Mouse (Mus musculus) brown adipose tissue, adult 24 weeks (tissue): Measurements from ENCODE around the gene Calcoco2. TPM values are rescaled to one million over a fixed set of nuclear protein-coding genes. Genes with fewer than 3 reads are reported as not detected.
A peak's percentile ranks its signal among the peaks of the same experiment; 100 is the strongest.
"Not testable (repeated sequence)": the region's sequence is repeated elsewhere in the genome, so short reads cannot be mapped to it uniquely, and the experiment has no call there.

Experiments used
- H3K27ac ChIP-seq: fragments of 200-500 bp; replicated peaks from 2 replicates; pipeline ENCODE4 v1.5.1; 2012; ENCODE audit warnings: low read depth, mild to moderate bottlenecking, low read length
- H3K4me1 ChIP-seq: fragments of 200-500 bp; 2 replicates; pipeline ENCODE4 v1.6.1; 2012; ENCODE audit warnings: low read length, mixed read lengths; ENCODE audit not compliant: control insufficient read depth, insufficient read depth, insufficient read length
- H3K4me3 ChIP-seq: fragments of 200-500 bp; 2 replicates; pipeline ENCODE4 v1.5.1; 2012; ENCODE audit warnings: low read depth, mild to moderate bottlenecking, low read length, moderate library complexity; ENCODE audit not compliant: insufficient read depth
- polyA plus RNA-seq: library from polyadenylated mRNA; stranded (reverse); fragments of >200 nt; gene quantifications from 2 replicates; pipeline ENCODE4 v1.2.4, GENCODE M21; 2012; ENCODE audit not compliant: missing spikeins, insufficient read depth, insufficient read length

The Calcoco2 gene
- polyA plus RNA-seq, result not detected in 2 replicates

DNA sequence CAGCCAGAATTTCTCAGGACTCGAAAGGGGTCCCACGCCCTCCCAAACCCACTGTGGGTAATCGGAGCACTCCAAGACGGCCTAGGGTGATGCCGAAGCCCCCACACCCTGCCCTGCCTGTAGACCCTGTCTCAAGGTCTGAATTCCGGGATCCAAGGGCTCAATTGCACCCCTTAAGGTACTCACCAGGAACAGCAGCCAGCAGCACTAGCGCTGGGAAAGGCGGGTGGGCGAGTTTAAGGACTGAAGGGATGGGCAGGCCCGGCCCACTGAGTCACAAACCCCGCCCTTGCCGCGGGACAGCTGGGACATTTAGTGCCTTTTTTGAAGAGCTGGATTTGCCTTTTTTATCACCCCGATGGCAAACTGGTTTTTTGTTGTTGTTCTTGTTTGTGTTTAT lies at the start of gene Calcoco2:
TSS of gene Calcoco2 (minus strand) at position 214 of the 400 bp plus-strand sequence.
- Histone ChIP-seq H3K27ac (no peak within 1 kb of the TSS), H3K4me1 (no peaks in the 10 kb centered on the region), H3K4me3 (no peak within 1 kb of the TSS)

- no peak overlapping the region for H3K4me3 ChIP-seq
- no peak overlapping the region for H3K27ac ChIP-seq
- no peaks in the 10 kb centered on the region for H3K4me1 ChIP-seq
Observed at GRCm38 (mm10) chr11:96147471-96147870, 35.7 kb upstream of the Calcoco2 start.

GRCm38 (mm10) chr11:96145622-96146270 lies 34.0 kb upstream of the Calcoco2 start:
- Histone ChIP-seq H3K4me3 (no peak overlapping the region), H3K4me1 (no peaks in the 10 kb centered on the region), H3K27ac (no peak overlapping the region)

DNA sequence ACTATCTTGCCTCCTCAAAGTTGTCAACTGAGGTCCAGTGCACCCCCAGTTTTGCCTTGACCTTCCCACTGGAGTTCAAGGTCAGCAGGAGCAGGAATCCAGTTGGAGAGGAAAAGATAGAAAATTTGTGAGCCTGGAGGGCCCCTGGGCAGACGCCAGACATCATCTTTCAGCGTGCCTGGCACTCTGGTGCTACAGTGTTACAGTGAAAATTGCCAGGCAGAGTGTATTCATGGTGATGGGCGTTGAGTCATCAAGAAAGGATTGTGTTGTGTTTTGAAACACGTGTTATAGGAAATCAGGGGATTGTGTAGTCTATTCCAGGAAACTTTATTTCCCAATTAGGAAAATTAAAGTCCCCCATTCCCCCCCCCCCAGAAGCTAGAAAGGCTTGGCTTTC lies 32.0 kb upstream of the Calcoco2 start:
- H3K4me3 ChIP-seq, result no peak overlapping the region
- H3K27ac ChIP-seq, result no peak overlapping the region
- H3K4me1 ChIP-seq, result no peaks in the 10 kb centered on the region

DNA sequence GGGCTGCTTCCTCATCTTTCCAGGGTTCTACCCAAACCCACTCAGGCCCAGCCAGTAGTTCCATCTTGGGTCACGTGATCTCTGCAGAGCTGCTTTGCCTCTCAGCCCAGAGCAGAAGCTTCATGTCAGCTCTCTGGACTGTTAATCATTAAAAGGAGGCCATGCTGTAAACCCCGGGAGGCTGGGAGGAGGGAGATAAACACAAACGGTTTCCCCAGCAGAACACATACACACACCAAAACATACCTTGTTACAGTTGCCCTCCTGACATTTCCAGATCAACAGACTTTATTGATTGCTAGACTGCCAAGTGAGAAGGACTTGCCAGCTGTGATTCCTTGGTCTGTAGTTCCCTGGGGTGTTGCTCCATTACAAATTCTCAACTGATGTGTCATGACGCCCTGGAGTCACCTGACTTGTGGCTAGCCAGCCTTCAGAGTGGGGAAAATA lies 29.0 kb upstream of the Calcoco2 start:
- no peaks in the 10 kb centered on the region for H3K4me1 ChIP-seq
- no peak overlapping the region for H3K27ac ChIP-seq

GRCm38 (mm10) chr11:96135847-96136246 lies 24.1 kb upstream of the Calcoco2 start:
- no peaks in the 10 kb centered on the region for H3K4me1 ChIP-seq
- no peak overlapping the region for H3K4me3 ChIP-seq
- H3K27ac ChIP-seq, result no peak overlapping the region

More for the DNA sequence above, 29.0 kb upstream of the Calcoco2 start:
- no peak overlapping the region for H3K4me3 ChIP-seq

- no peaks in the 10 kb centered on the region for H3K4me1 ChIP-seq
- no peak within 1 kb of the TSS for H3K4me3 ChIP-seq
Observed at GRCm38 (mm10) chr11:96133239-96133865, 21.6 kb upstream of the Calcoco2 start, which contains the start of gene Ttll6. TSS of gene Ttll6 (plus strand) at chr11:96133786.

GRCm38 (mm10) chr11:96130606-96131005 lies 18.8 kb upstream of the Calcoco2 start:
- H3K4me3 ChIP-seq, result no peak overlapping the region
- no peak overlapping the region for H3K27ac ChIP-seq
- no peaks in the 10 kb centered on the region for H3K4me1 ChIP-seq

More at GRCm38 (mm10) chr11:96133239-96133865, 21.6 kb upstream of the Calcoco2 start, which contains the start of gene Ttll6:
- no peak within 1 kb of the TSS for H3K27ac ChIP-seq

DNA sequence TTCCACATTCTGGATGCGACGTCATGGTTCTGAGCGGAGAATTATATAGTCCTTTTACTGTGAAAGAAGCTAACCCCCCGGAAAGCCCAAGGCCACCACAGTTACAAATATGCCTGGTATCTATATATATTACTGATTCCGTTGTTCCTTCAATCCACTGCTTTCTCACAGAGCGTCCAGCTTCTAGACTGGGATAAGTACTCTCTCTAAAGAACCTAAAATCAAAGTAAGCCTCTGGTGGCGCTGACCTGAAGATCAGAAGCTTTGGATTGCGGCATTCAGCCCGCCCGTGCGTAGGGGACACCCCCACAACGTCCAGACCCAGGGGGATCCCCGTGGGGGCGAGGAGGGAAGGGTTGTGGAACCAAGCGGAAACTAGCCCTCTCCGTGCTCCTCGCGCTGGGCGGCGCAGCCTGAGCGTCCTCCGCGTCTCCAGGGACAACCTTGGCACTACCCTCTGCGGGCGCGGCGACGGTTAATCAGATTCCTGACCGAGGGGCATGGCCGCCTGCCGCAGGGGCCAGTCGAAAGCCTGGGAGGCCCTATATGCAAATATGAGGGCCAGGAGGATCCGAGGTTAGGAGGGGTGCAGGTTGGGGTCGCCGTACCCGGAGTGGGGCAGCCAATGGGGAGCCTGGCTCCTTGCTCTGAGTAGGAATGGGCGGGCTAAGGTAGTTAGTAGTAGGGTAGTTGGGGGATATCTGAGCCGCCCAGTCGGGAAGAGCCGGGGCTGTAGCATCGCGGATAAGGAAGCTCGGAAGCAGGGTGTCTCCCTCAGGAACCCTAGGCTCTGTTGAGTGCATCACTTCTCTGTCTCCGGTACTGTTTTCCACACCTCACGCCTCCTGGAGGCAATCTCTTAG lies 12.5 kb upstream of the Calcoco2 start:
- Histone ChIP-seq H3K27ac (no peak overlapping the region), H3K4me1 (no peaks in the 10 kb centered on the region), H3K4me3 (peak overlapping the region; percentile 11; the same call in 1 of the 2 replicates)

DNA sequence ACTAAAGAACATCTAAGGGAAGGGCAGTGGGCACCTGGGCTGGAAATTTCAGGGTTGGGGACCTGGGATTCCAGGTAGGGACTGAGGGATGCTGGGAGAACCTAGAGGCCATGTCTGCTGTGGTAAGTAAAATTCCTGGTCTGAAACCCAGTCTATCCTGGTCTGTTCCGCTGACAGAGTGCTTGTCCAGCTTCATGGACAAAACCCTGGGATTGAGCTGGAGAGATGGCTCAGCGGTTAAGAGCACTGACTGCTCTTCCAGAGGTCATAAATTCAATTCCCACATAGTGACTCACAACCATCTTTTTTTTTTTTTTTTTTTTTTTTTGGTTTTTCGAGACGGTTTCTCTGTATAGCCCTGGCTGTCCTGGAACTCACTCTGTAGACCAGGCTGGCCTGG lies 11.0 kb upstream of the Calcoco2 start:
- not testable (repeated sequence) for H3K4me1 ChIP-seq, H3K27ac ChIP-seq, H3K4me3 ChIP-seq

- Histone ChIP-seq H3K4me3 (no peak overlapping the region), H3K27ac (no peak overlapping the region), H3K4me1 (no peaks in the 10 kb centered on the region)
Observed at GRCm38 (mm10) chr11:96119401-96119800, 7.6 kb upstream of the Calcoco2 start.

DNA sequence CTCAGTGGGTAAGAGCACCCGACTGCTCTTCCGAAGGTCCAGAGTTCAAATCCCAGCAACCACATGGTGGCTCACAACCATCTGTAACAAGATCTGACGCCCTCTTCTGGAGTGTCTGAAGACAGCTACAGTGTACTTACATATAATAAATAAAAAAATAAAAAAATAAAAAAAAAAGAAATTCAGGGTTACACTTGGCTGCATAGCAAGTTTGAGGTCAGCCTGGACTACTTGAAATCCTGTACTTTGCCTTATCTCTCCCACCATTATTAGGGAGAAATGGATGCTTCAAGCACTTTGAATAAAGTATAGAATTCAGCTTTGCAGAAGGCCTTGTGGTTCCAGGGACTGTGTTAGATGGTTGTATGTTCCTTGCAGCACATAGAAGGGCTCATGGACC lies 5.2 kb upstream of the Calcoco2 start:
- H3K4me1 ChIP-seq, H3K27ac ChIP-seq, H3K4me3 ChIP-seq: not testable (repeated sequence)

DNA sequence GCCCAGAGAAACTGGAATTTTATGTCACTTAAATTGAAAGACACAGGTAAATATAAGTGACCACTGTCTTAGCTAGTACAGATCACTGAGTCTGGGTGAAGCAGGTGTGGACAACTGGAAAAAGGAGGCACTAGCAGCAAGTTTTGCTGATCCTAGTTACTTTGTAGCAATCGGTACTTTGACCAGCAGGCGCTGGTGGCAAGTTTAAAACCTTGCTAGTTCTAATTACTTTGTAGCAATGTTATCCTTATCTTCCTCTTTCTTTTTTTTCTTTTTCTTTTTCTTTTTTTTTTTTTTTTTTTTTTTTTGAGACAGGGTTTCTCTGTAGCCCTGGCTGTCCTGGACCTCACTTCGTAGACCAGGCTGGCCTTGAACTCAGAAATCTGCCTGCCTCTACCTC lies 4.4 kb upstream of the Calcoco2 start:
- H3K27ac ChIP-seq, result no peak overlapping the region
- no peak overlapping the region for H3K4me3 ChIP-seq
- H3K4me1 ChIP-seq, result no peaks in the 10 kb centered on the region

DNA sequence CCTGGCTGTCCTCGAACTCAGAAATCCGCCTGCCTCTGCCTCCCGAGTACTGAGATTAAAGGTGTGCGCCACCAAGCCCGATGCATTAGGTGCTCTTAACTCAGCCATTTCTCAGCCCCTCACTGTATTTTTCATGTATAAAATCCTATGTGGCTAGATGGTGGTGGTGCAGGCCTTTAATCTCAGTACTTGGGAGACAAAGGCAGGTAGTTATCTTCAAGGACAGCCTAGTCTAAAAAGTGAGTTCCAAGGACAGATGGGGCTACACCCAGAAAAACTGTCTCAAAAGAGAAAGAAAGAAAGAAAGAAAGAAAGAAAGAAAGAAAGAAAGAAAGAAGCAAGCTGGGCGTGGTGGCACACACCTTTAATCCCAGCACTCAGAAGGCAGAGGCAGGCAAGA lies 3.7 kb upstream of the Calcoco2 start:
- H3K4me1 ChIP-seq, result no peaks in the 10 kb centered on the region
- no peak overlapping the region for H3K27ac ChIP-seq
- H3K4me3 ChIP-seq, result no peak overlapping the region

- Histone ChIP-seq H3K4me1 (no peaks in the 10 kb centered on the region), H3K4me3 (no peak overlapping the region), H3K27ac (no peak overlapping the region)
Observed at GRCm38 (mm10) chr11:96114077-96114476, 2.3 kb upstream of the Calcoco2 start.
